Mouse (Mus musculus) forebrain, embryonic 13.5 days (tissue): ENCODE measurements around the gene Ddb2. TPM values are rescaled to one million over a fixed set of nuclear protein-coding genes. Genes with fewer than 3 reads are reported as not detected.

Experiments used
- ATAC-seq: fragments of 200-750 bp; cut with Nextera tagmentation; 2 replicates; pipeline ENCODE4 v1.8.0; 2017
- H3K27ac ChIP-seq: fragments of 300-500 bp; sonication (generic); 2 replicates; pipeline ENCODE4 v1.5.1; 2015; ENCODE audit warnings: inconsistent platforms, mild to moderate bottlenecking, moderate library complexity
- H3K27me3 ChIP-seq: fragments of 300-500 bp; sonication (generic); 2 replicates; pipeline ENCODE4 v1.6.1; 2015; ENCODE audit warnings: mild to moderate bottlenecking, inconsistent platforms
- H3K36me3 ChIP-seq: fragments of 300-500 bp; sonication (generic); 2 replicates; pipeline ENCODE4 v1.6.1; 2015; ENCODE audit warnings: mild to moderate bottlenecking, inconsistent platforms; ENCODE audit not compliant: poor library complexity, severe bottlenecking
- H3K4me1 ChIP-seq: fragments of 300-500 bp; sonication (generic); 2 replicates; pipeline ENCODE4 v1.6.1; 2015; ENCODE audit warnings: inconsistent platforms
- H3K4me2 ChIP-seq: fragments of 300-500 bp; sonication (generic); 2 replicates; pipeline ENCODE4 v1.6.1; 2015; ENCODE audit warnings: inconsistent platforms, mild to moderate bottlenecking, moderate library complexity
- H3K4me3 ChIP-seq: fragments of 300-500 bp; sonication (generic); 2 replicates; pipeline ENCODE4 v1.5.1; 2015; ENCODE audit warnings: mild to moderate bottlenecking, inconsistent platforms
- H3K9ac ChIP-seq: fragments of 300-500 bp; sonication (generic); 2 replicates; pipeline ENCODE4 v1.6.1; 2015; ENCODE audit warnings: mild to moderate bottlenecking, inconsistent platforms
- H3K9me3 ChIP-seq: fragments of 300-500 bp; sonication (generic); replicated peaks from 2 replicates; pipeline ENCODE4 v1.6.1; 2016; ENCODE audit warnings: inconsistent platforms
- WGBS: fragments of 180-500 bp; shearing (Covaris S2); methylation state at CpG from one replicate; pipeline ENCODE4 v1.1.7; 2015; 5-methylcytosine and 5-hydroxymethylcytosine counted together
- polyA plus RNA-seq: library from polyadenylated mRNA; unstranded; fragments of >200 nt; fragmentation: Nextera tagmentation; extraction: Ambion mirVana; gene quantifications from 2 replicates; pipeline ENCODE4 v1.2.1, GENCODE M21; 2015

Gene Ddb2
- polyA plus RNA-seq, 1 experiment from 2014 or later: 11.8 TPM

DNA sequence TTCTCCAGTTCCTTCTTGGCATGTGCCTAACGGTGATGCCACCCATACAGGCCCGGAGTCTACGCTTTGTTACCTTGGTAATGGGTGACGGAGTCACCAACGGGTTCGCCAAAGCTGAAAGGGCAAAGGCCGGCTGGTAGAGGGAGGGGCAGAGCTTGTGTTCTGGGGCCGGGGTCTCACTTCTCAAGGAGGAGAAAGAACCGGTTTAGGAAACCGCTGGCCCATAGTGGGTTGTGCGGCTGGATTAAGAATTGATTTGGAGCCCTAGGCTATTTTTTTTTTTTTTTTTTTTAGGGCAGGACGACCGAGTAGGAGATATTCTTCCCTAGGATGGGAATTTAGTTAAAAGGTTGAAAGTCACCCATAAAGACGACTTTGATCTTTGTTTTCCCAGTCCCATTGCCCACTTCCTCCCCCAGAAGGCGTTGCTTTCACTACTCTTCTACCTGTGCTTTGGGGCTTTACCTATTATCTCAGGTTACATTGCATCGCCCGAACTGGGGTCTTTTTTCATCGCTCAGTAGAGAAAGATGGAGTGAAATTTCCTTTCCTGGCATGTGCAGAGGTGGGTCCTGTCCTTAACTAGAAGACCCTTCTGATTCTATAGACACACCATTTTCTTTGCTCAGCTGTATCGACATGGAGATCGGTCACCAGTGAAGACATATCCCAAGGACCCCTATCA, 33.7 kb downstream of the Ddb2 start:
- Histone ChIP-seq H3K4me3 (peak overlapping the region; percentile 68), H3K4me1 (peaks cover 25% of the 10 kb centered on the region), H3K9ac (peak overlapping the region; percentile 85), H3K27me3 (no peaks in the 10 kb centered on the region), H3K4me2 (peak overlapping the region; percentile 78), H3K9me3 (no peaks in the 10 kb centered on the region), H3K27ac (peak overlapping the region; percentile 92), H3K36me3 (peaks cover 37% of the 10 kb centered on the region)
- no peak for ATAC-seq
- WGBS: 13% methylated on average over 20 of the region's 20 CpGs

DNA sequence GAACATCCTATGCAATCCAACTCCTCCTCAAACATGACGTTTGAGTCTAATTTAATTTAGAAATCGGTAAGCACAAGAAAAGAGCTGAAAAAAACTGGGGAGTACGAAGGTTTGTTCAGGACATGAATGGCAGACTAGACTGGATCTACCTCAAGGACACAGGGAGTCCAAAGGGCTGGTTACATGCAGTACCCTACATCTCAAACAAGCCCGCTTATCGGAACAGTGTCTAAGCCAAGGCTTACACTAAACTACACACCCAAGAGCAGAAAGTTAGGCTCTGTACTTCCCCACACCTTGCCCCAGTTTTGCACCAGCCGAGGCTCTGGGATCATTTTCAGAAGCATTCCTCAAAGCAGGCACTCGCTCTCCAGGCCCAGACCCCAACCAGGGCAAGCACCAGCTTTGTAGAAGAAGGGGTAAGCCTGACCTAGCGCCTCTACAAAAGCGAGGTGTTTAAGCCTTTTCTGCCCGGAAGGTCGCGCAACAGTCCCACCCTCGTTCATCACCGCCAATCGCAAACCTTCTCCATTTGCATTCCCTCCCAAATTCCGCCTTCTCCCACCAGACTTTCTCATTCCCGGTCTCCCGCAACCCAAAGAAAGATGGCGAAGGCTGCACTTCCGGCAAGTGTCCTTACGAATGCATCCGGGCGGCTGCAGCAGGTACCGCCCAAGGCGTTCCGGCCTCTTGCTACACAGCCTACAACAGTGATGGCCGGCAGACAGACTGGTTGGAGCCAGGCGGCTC, 34.4 kb downstream of the Ddb2 start, which contains the start of the genes Nr1h3 and Acp2:
TSS of gene Nr1h3 (minus strand) at position 613 of the 750 bp plus-strand sequence.
TSS of gene Acp2 (plus strand) at position 664 of the 750 bp plus-strand sequence.
- Histone ChIP-seq H3K4me3 (peak within 1 kb of the TSS; percentile 68), H3K36me3 (peaks cover 29% of the 10 kb centered on the region), H3K9me3 (no peaks in the 10 kb centered on the region), H3K4me2 (peak within 1 kb of the TSS; percentile 78), H3K27ac (peak within 1 kb of the TSS; percentile 92), H3K27me3 (no peaks in the 10 kb centered on the region), H3K4me1 (peaks cover 25% of the 10 kb centered on the region), H3K9ac (peak within 1 kb of the TSS; percentile 85)
- 3% methylated on average over 28 of the region's 28 CpGs for WGBS
- ATAC-seq: peak; percentile 98

DNA sequence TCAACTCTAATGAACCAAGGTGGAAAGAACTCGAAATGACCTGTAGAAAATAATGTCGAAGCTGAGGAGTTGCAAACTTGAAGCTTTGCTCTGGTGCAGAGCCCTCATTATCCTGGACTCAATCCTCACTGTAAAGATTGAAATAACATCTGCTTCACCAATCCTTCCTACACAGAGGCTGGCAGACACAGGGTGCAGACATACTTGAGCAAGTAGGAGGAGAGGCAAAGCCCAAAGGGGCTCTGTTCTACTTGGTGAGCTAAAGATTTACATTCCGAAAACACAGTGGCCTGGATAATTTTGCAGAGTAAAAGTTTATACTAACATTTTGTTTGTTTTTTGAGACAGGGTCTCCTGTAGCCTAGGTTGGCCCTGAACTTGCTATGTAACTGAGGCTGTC, 37.9 kb downstream of the Ddb2 start:
- no peak for ATAC-seq
- Histone ChIP-seq H3K27me3 (no peaks in the 10 kb centered on the region), H3K9me3 (no peaks in the 10 kb centered on the region), H3K27ac (no peak overlapping the region), H3K4me1 (peaks cover 26% of the 10 kb centered on the region), H3K4me2 (no peak overlapping the region), H3K4me3 (no peak overlapping the region), H3K36me3 (no peaks in the 10 kb centered on the region), H3K9ac (no peak overlapping the region)
- 82% methylated on average over 3 of the region's 3 CpGs for WGBS

DNA sequence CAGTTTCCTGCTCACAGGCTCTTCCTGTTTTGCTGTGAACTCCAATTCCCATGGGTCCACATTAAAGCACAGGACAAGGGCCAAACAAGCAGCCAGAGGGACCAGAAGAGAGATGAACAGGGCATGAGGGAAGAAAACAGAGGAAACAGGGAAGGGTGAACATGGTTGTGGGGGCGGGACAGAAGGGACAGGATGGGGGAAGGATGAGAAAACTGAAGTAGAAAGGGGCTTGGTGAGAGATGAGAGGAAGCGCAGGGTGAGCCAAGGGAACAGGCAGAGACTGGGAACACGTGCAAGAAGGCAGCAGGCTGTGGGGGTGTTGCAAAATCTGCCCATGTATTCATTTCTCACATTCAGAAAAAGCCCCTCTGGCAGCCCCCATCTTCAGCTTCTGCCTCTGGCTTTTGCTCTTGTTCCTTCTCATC, 40.2 kb downstream of the Ddb2 start:
- Histone ChIP-seq H3K9ac (no peak overlapping the region), H3K27ac (no peak overlapping the region), H3K4me2 (no peak overlapping the region), H3K9me3 (no peaks in the 10 kb centered on the region), H3K4me1 (peaks cover 13% of the 10 kb centered on the region), H3K36me3 (no peaks in the 10 kb centered on the region), H3K27me3 (no peaks in the 10 kb centered on the region), H3K4me3 (no peak overlapping the region)
- WGBS: 71% methylated on average over 3 of the region's 3 CpGs
- ATAC-seq: no peak

DNA sequence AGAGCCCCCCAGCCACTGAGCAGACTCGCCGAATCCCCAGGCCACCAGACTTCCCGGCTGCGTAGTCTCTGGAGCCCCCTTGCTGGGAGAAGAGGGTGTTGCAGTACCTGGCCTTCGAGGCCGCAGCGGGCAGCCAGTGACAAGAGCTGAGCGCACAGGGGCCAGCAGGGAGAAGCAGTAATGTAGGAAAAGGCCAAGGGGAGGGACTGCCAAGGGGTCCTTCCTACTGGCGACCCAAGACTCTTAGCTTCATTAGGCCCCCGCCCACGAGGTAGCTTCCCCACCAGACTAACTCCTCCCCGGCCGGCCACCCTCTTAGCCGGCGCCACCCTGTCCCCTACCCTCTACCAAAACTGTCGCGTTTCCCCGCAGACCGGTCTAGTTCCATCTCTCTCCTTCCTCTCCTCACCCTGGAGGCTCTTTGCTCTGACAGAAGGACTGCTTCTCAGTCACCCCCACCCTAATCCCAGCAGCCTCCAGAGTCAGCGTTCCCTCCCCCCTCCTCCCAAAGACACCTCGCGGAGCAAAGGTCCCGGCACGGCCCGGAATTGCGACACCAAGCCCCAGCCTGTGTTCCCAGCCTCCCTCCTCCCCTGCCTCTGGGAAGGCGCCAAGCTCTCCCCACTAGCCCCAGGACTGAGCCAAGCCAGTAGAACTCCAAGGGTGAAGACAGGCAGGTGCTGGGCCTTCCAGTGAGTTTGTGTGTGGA, 42.0 kb downstream of the Ddb2 start:
- Histone ChIP-seq H3K4me1 (peaks cover 11% of the 10 kb centered on the region), H3K27ac (no peak overlapping the region), H3K9me3 (no peaks in the 10 kb centered on the region), H3K4me2 (peak overlapping the region; percentile 63), H3K9ac (peak overlapping the region; percentile 55), H3K36me3 (no peaks in the 10 kb centered on the region), H3K27me3 (no peaks in the 10 kb centered on the region), H3K4me3 (peak overlapping the region; percentile 32)
- WGBS: under 1% methylated on average over 27 of the region's 27 CpGs
- peak; percentile 86 for ATAC-seq

DNA sequence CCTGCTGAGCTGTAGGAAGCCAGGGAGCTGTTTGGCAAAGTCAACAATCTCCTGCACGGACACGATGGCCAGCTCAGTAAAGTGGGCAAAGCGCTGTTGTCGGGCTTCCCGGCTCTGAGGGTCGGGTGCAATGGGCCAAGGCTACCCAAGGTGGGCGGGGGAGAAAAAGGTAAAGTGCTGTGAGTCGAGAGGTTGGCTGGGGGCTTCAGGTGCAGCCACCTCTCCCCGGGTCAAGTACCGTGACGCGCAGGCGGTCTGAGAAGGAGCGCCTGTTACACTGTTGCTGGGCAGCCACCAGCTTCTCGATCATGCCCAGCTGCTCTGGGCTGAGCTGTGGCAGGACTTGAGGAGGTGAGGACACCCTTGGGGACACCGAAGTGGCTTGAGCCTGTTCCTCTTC, 46.3 kb downstream of the Ddb2 start:
- Histone ChIP-seq H3K4me2 (no peak overlapping the region), H3K36me3 (no peaks in the 10 kb centered on the region), H3K27ac (no peak overlapping the region), H3K4me1 (peaks cover 11% of the 10 kb centered on the region), H3K9ac (no peak overlapping the region), H3K9me3 (no peaks in the 10 kb centered on the region), H3K4me3 (no peak overlapping the region), H3K27me3 (no peaks in the 10 kb centered on the region)
- 90% methylated on average over 16 of the region's 16 CpGs for WGBS
- ATAC-seq: no peak

DNA sequence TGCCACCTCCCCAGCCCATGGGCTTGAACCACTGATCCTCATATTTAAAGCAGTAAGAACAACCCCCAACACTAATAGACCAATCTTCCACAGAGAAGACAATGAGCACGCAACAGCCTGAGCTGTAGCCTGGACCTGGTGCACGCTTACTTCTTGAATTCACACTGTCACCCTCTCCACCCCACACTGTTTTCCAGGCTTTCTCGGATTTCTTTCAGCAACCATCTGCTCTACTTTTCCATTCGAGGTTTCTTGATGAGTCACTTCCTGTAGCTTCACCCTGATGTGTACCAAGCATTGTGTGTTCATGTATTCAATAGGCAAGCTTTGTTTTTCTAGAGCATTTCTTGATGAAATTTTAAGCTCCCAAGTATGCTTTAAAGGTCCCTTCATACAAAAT, 49.4 kb downstream of the Ddb2 start:
- H3K36me3 ChIP-seq: no peaks in the 10 kb centered on the region
- no peaks in the 10 kb centered on the region for H3K27me3 ChIP-seq
- ATAC-seq: no peak

DNA sequence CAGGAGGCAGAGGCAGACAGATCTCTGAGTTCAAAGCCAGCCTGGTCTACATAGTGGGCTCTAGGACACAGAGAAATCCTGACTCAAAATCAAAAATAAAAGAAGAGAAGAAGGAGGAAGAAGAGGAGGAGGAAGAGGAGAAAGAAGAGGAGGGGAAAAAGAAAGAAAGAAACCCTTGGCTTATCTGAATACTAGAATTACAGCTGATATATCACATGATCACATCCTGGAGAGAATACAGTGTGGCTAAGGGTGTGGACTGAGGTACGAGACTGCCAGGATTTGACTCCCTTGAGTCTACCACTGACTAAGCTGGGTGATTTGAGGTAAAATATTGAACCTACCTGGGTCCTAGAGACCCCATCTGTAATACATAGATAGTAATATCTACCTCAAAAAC, 50.6 kb downstream of the Ddb2 start:
- Histone ChIP-seq H3K9ac (no peak overlapping the region), H3K36me3 (no peaks in the 10 kb centered on the region), H3K4me2 (no peak overlapping the region), H3K9me3 (no peaks in the 10 kb centered on the region), H3K4me3 (no peak overlapping the region), H3K27ac (no peak overlapping the region), H3K27me3 (no peaks in the 10 kb centered on the region), H3K4me1 (peaks cover 17% of the 10 kb centered on the region)
- WGBS: 61% methylated on average over 1 of the region's 1 CpGs
- ATAC-seq: no peak

More for the DNA sequence above, 49.4 kb downstream of the Ddb2 start:
- H3K4me2 ChIP-seq: no peak overlapping the region
- no peak overlapping the region for H3K27ac ChIP-seq
- no peak overlapping the region for H3K9ac ChIP-seq
- no peaks in the 10 kb centered on the region for H3K9me3 ChIP-seq
- no peak overlapping the region for H3K4me3 ChIP-seq
- WGBS: 72% methylated on average over 4 of the region's 4 CpGs
- H3K4me1 ChIP-seq: peaks cover 7% of the 10 kb centered on the region

DNA sequence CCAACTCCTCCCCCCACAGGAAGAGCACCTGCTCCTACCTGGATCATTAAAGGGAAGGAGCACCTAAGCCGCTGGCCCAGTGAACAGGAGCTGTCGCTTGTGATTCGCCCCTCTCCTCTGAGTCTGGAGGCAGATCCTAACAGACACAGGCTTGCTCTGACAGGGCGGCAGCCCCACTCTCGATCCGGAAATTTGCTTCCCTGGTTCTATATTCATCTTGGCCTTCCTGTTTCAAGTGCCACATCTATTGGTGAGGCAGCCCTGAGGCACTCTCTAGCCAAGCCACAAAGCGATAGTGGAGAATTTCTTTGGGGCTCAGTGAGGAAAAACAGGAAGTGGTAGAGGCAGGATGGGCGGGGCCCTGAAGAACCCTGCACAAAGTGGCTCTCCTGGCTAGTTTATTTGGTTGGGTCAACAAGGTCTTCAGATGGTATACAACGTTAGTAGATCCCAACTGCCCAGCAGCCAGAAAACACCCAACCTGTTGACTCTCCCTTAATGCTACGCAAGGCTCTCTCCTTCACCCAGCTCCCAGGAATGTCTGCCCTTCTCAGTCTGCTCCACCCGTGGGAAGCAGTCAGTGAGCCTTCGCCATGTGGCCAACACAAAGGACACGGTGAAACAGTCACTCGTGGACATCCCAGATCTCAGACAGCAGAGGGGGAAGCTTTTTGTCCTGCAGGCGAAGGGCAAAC, 52.9 kb downstream of the Ddb2 start, which contains the start of gene Madd:
TSS of gene Madd (minus strand) at position 127 of the 695 bp plus-strand sequence.
- WGBS: 73% methylated on average over 15 of the region's 15 CpGs
- Histone ChIP-seq H3K27ac (peak within 1 kb of the TSS; percentile 89), H3K9ac (peak within 1 kb of the TSS; percentile 85), H3K4me2 (peak within 1 kb of the TSS; percentile 80), H3K4me1 (peaks cover 31% of the 10 kb centered on the region), H3K36me3 (no peaks in the 10 kb centered on the region), H3K27me3 (no peaks in the 10 kb centered on the region), H3K4me3 (peak within 1 kb of the TSS; percentile 84), H3K9me3 (no peaks in the 10 kb centered on the region)
- peak; percentile 2; the same call in 1 of the 2 replicates for ATAC-seq

DNA sequence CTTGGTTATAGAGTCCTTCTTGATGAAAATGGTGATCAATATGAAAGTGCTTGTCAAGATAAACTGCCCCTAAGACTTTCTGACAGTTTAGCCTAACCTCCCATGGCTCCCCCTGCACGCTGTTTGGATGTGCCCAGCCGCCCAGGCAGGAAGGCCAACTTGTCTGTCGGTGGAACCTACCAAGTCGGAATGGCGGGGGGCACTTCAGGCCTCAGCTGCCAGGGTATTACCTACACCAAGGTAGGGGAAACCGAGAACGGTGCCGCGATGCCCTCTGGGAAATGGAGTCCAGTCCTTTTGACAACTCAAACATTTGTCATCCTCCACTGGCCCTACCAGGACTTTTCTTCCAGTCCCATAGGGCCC, 53.7 kb downstream of the Ddb2 start:
- peak overlapping the region; percentile 84 for H3K4me3 ChIP-seq
- peaks cover 4% of the 10 kb centered on the region for H3K36me3 ChIP-seq
- 2% methylated on average over 9 of the region's 9 CpGs for WGBS
- no peaks in the 10 kb centered on the region for H3K9me3 ChIP-seq
- H3K27ac ChIP-seq: peak overlapping the region; percentile 89
- H3K4me2 ChIP-seq: peak overlapping the region; percentile 80
- ATAC-seq: peak; percentile 97
- H3K4me1 ChIP-seq: peaks cover 31% of the 10 kb centered on the region
- peak overlapping the region; percentile 85 for H3K9ac ChIP-seq
- H3K27me3 ChIP-seq: no peaks in the 10 kb centered on the region

DNA sequence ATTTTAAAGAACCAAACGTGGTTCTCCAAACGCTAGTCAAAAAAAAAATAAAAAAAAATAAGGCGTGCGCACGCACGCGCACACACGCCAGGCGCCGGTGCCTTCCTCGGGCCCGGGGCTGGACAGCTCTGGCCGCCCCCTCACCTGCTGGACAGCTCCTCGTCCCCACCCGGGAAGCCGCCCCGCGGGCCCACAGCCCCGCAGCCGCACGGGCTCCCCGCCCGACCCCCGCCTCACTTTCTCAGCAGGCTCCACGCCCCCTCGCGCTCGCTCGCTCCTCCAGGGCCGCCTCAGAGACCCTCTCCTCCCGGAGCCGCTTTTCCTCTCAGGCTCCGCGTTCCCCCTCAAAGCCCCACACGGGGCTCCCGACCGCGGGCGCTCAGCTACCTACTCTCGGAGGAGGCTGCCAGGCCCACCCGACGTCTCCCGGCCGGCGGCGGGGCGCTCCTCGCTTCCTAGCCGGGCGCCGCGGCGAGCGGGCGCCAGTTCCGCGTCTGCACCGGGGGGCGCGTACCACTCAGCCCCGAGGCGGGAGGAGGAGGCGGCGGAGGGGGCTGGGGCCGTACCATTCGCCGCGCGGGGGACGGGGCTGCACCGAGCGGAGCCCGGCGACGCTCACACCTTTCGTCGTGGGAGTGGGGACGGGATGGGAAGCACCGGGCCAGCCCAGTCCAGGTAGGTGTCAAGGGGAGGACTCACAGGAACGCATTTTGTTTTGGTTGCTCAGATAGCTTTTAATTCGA, 54.2 kb downstream of the Ddb2 start:
- peak; percentile 97 for ATAC-seq
- Histone ChIP-seq H3K4me1 (peaks cover 31% of the 10 kb centered on the region), H3K4me2 (peak overlapping the region; percentile 80), H3K36me3 (peaks cover 9% of the 10 kb centered on the region), H3K27me3 (no peaks in the 10 kb centered on the region), H3K9me3 (no peaks in the 10 kb centered on the region), H3K9ac (peak overlapping the region; percentile 85), H3K4me3 (peak overlapping the region; percentile 84), H3K27ac (peak overlapping the region; percentile 89)
- under 1% methylated on average over 75 of the region's 81 CpGs for WGBS
